Mouse (Mus musculus) intestine, postnatal 0 days (tissue): ENCODE data around the gene Rtn1. TPM values are rescaled to one million over a fixed set of nuclear protein-coding genes. Genes with fewer than 3 reads are reported as not detected.

Experiments
- ATAC-seq: fragments of 200-750 bp; cut with Nextera tagmentation; 2 replicates; pipeline ENCODE4 v1.8.0; 2017; ENCODE audit warnings: mild to moderate bottlenecking, moderate TSS enrichment, moderate library complexity
- H3K27ac ChIP-seq: fragments of 300-500 bp; sonication (generic); 2 replicates; pipeline ENCODE4 v1.5.1; 2014; ENCODE audit warnings: mild to moderate bottlenecking, low read depth, low read length, moderate library complexity
- H3K27me3 ChIP-seq: fragments of 300-500 bp; sonication (generic); replicated peaks from 2 replicates; pipeline ENCODE4 v1.6.1; 2014; ENCODE audit warnings: low read length, mixed read lengths; ENCODE audit not compliant: control insufficient read depth, insufficient read depth
- H3K36me3 ChIP-seq: fragments of 300-500 bp; sonication (generic); 2 replicates; pipeline ENCODE4 v1.6.1; 2014; ENCODE audit warnings: mild to moderate bottlenecking, moderate library complexity; ENCODE audit not compliant: control insufficient read depth, insufficient read depth
- H3K4me1 ChIP-seq: fragments of 300-500 bp; sonication (generic); replicated peaks from 2 replicates; pipeline ENCODE4 v1.6.1; 2014; ENCODE audit warnings: antibody characterized with exemption, low read length, mixed read lengths; ENCODE audit not compliant: control insufficient read depth, insufficient read depth
- H3K4me2 ChIP-seq: fragments of 300-500 bp; sonication (generic); replicated peaks from 2 replicates; pipeline ENCODE4 v1.6.1; 2014; ENCODE audit warnings: low read depth, mild to moderate bottlenecking, moderate library complexity
- H3K4me3 ChIP-seq: fragments of 300-500 bp; sonication (generic); 2 replicates; pipeline ENCODE4 v1.5.1; 2014; ENCODE audit warnings: low read depth, low read length
- H3K9ac ChIP-seq: fragments of 300-500 bp; sonication (generic); 2 replicates; pipeline ENCODE4 v1.6.1; 2014; ENCODE audit warnings: mild to moderate bottlenecking, low read depth, low read length
- H3K9me3 ChIP-seq: fragments of 300-500 bp; sonication (generic); 2 replicates; pipeline ENCODE4 v1.6.1; 2016; ENCODE audit warnings: mixed run types; ENCODE audit not compliant: control insufficient read depth
- CTCF ChIP-seq: sonication (generic); IDR thresholded peaks from 2 replicates; pipeline ENCODE4 v1.5.1; 2016; ENCODE audit warnings: low read depth, mild to moderate bottlenecking, control low read depth, antibody characterized with exemption, moderate library complexity
- WGBS: fragments of 180-500 bp; shearing (Covaris S2); extraction: QIAGEN DNeasy Blood & Tissue Kit; methylation state at CpG from one replicate; pipeline ENCODE4 v1.1.7; 2014; 5-methylcytosine and 5-hydroxymethylcytosine counted together
- polyA plus RNA-seq: library from polyadenylated mRNA; unstranded; fragments of >200 nt; fragmentation: Nextera tagmentation; extraction: Ambion mirVana; gene quantifications from 2 replicates; pipeline ENCODE4 v1.2.1, GENCODE M21; 2015

Gene Rtn1
- polyA plus RNA-seq, 1 experiment from 2014 or later, result 55.0 TPM

GRCm38 (mm10) chr12:72200828-72201227 is 208.0 kb downstream of the Rtn1 start:
- no peak for TF ChIP-seq CTCF
- H3K4me3 ChIP-seq, result no peak overlapping the region
- H3K27me3 ChIP-seq, result no peaks in the 10 kb centered on the region
- H3K4me1 ChIP-seq, result no peaks in the 10 kb centered on the region
- H3K4me2 ChIP-seq, result no peak overlapping the region
- no peaks in the 10 kb centered on the region for H3K36me3 ChIP-seq
- H3K27ac ChIP-seq, result no peak overlapping the region
- ATAC-seq, result no peak
- H3K9me3 ChIP-seq, result no peaks in the 10 kb centered on the region
- WGBS, result 90% methylated on average over 3 of the region's 3 CpGs
- H3K9ac ChIP-seq, result no peak overlapping the region

- Histone ChIP-seq H3K36me3 (no peaks in the 10 kb centered on the region), H3K9me3 (no peaks in the 10 kb centered on the region), H3K4me2 (no peak overlapping the region), H3K9ac (no peak overlapping the region), H3K27me3 (no peaks in the 10 kb centered on the region), H3K4me1 (no peaks in the 10 kb centered on the region), H3K4me3 (no peak overlapping the region), H3K27ac (no peak overlapping the region)
- 52% methylated on average over 18 of the region's 18 CpGs for WGBS
- ATAC-seq, result no peak
- TF ChIP-seq CTCF, result no peak
These were observed 210.8 kb downstream of the Rtn1 start for GRCm38 (mm10) chr12:72197925-72198486.

- no peak overlapping the region for H3K27ac ChIP-seq
- H3K4me3 ChIP-seq, result no peak overlapping the region
- H3K4me1 ChIP-seq, result no peaks in the 10 kb centered on the region
- no peaks in the 10 kb centered on the region for H3K36me3 ChIP-seq
- no peak for ATAC-seq
- H3K27me3 ChIP-seq, result no peaks in the 10 kb centered on the region
- 66% methylated on average over 7 of the region's 7 CpGs for WGBS
- no peak for TF ChIP-seq CTCF
- no peak overlapping the region for H3K4me2 ChIP-seq
- no peaks in the 10 kb centered on the region for H3K9me3 ChIP-seq
- H3K9ac ChIP-seq, result no peak overlapping the region
These were observed 211.4 kb downstream of the Rtn1 start for GRCm38 (mm10) chr12:72197434-72197833.

- 68% methylated on average over 12 of the region's 12 CpGs for WGBS
- H3K4me1 ChIP-seq, result no peaks in the 10 kb centered on the region
- no peaks in the 10 kb centered on the region for H3K27me3 ChIP-seq
- ATAC-seq, result no peak
- no peak for TF ChIP-seq CTCF
- H3K9me3 ChIP-seq, result no peaks in the 10 kb centered on the region
- no peak within 1 kb of the TSS for H3K27ac ChIP-seq
- H3K4me3 ChIP-seq, result no peak within 1 kb of the TSS
- no peaks in the 10 kb centered on the region for H3K36me3 ChIP-seq
- H3K4me2 ChIP-seq, result no peak within 1 kb of the TSS
- no peak within 1 kb of the TSS for H3K9ac ChIP-seq
These were observed 223.9 kb downstream of the Rtn1 start, which contains the start of gene Ccdc175 for GRCm38 (mm10) chr12:72184929-72185328. Gene Ccdc175 (minus strand): TSS chr12:72185029.

GRCm38 (mm10) chr12:72179561-72179960 is 229.3 kb downstream of the Rtn1 start:
- H3K27me3 ChIP-seq, result no peaks in the 10 kb centered on the region
- TF ChIP-seq CTCF, result no peak
- ATAC-seq, result no peak
- H3K9ac ChIP-seq, result no peak overlapping the region
- no peak overlapping the region for H3K4me2 ChIP-seq
- no peaks in the 10 kb centered on the region for H3K9me3 ChIP-seq
- no peaks in the 10 kb centered on the region for H3K36me3 ChIP-seq
- 81% methylated on average over 4 of the region's 4 CpGs for WGBS
- no peak overlapping the region for H3K4me3 ChIP-seq
- no peaks in the 10 kb centered on the region for H3K4me1 ChIP-seq
- H3K27ac ChIP-seq, result no peak overlapping the region

- 88% methylated on average over 3 of the region's 3 CpGs for WGBS
- Histone ChIP-seq H3K36me3 (no peaks in the 10 kb centered on the region), H3K27ac (no peak overlapping the region), H3K4me1 (no peaks in the 10 kb centered on the region), H3K4me2 (no peak overlapping the region), H3K9me3 (no peaks in the 10 kb centered on the region), H3K9ac (no peak overlapping the region), H3K4me3 (no peak overlapping the region), H3K27me3 (no peaks in the 10 kb centered on the region)
- no peak for ATAC-seq
- TF ChIP-seq CTCF, result no peak
These were observed 230.5 kb downstream of the Rtn1 start for GRCm38 (mm10) chr12:72178322-72178721.

Other genes starting within 250 kb of the Rtn1 start
- not detected in 2 replicates for gene Ccdc175, start 224.0 kb downstream of the Rtn1 start, polyA plus RNA-seq
- 0.05 and 0.14 TPM in 2 replicates for gene Lrrc9, start 32.8 kb upstream of the Rtn1 start, polyA plus RNA-seq
- 2.8 and 2.9 TPM in 2 replicates for gene Pcnx4, start 127.3 kb upstream of the Rtn1 start, polyA plus RNA-seq
- gene Gm4756, start 240.6 kb upstream of the Rtn1 start, polyA plus RNA-seq, result not detected in 2 replicates